Mouse (Mus musculus): Measurements from ENCODE around the gene Olfr164.

Olfr164 gene

DNA sequence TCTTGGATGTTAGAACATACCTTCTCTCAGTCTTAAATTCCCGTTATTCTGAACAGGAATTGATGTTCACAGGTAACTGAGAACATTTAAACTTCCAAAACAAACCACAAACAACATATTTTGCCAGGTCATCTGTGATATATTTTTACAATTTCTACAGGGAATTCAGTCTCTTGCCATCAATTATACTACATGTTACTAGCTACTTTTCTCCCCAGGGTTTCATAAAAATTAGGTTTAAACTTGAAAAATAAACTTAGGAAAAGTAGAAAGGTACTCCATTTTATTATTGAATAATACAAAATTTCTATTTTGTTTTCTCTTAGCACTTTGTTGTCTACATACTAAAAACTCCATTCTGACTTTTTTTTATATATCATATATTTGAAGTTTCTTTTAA, at the start of gene Olfr164:
Gene Olfr164 (minus strand): TSS at position 101 of the 400 bp plus-strand sequence.
- DNase-seq (ENCODE audit: low read depth), result no peak

DNA sequence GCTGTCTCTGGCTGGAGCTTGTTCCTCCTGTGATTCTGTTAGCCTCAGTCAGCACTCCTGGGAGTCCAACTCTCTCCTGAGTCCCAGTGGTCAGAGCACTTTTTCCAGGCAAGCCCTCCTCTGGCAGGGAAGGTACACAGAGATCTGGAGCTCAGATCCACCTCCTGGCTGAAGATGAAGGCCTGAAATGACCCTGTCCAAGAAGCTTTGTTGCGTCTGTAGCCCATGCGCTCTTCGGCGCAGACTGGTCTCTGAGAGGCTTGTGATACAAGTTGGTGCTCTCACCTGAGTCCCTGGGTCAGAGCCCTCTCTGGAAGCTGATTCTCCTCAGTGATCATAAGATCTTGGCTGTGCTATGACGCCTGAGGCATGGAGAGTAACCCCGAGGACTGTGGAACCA, 35.2 kb upstream of the Olfr164 start:
- DNase-seq (ENCODE audit: low read depth), result no peak

- DNase-seq (ENCODE audit: low read depth), result no peak
Measured at GRCm38 (mm10) chr16:19263235-19263634, 50.6 kb downstream of the Olfr164 start.

GRCm38 (mm10) chr16:19260780-19261179, 53.1 kb downstream of the Olfr164 start:
- DNase-seq (ENCODE audit: low read depth), result no peak

DNA sequence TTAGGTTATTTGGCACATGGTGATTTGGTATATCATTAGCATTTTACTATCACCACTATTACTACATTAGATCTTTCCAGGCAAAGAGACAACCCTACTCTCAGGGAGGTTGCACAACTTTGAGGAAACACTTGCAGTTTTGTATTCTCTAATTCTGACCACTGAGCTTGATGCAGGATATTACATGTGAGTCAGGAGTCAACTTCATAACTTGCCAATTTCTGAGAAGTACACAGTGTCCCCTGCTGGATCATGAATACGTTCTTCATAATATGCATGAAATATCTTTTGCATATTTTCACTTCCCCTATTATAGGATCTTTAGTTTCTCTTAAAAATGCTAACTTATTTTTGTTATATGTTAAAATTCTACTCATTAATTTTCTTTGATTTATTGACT, 68.0 kb downstream of the Olfr164 start:
- DNase-seq (ENCODE audit: low read depth), result no peak

- DNase-seq (ENCODE audit: low read depth), result no peak
Measured at GRCm38 (mm10) chr16:19241539-19242025, 72.3 kb downstream of the Olfr164 start.

DNA sequence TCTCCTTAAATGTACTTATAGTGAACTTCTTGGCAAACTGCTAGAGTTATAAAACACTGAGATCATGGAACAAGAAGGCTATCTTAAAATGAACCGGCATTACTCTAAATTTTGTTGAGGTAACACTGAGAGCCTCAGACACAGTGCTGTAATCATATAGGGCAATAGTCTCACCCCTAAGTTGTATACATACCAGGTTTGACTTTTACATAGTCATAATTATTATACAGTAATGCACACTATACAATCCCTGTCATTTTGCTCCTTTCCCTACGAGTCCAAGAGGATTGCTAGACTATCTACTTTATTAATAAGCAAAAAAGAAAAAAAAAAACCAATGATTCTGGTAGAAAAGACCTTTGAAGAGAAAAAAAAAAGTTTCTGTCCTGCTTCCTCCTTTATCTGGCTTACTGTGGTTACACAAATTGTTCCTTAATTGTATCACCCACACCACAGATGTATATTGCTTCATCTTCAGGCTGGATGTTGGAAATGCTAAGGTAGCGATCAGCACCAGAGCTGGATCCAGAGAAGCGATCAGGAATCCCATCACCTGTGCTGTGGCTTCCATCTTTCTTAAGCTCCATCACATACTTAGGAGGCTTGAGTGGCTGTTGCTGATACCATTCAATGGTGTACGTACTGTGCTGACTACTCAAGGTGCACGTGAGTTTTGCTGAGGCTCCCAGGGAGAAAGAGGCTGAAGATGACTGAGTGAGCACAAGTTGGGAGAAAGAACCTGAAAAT, 72.9 kb downstream of the Olfr164 start:
- no peak for DNase-seq (ENCODE audit: low read depth)

GRCm38 (mm10) chr16:19236719-19237118, 77.1 kb downstream of the Olfr164 start:
- no peak for DNase-seq (ENCODE audit: low read depth)
